Mouse (Mus musculus) brain, adult 2 months (tissue): Measurements from ENCODE around the gene Armc3.

Experiments used
- DNase-seq: peaks from one replicate; pipeline ENCODE4 v3.0.0; 2011; ENCODE audit warnings: low read depth, low spot score

Armc3 gene

DNA sequence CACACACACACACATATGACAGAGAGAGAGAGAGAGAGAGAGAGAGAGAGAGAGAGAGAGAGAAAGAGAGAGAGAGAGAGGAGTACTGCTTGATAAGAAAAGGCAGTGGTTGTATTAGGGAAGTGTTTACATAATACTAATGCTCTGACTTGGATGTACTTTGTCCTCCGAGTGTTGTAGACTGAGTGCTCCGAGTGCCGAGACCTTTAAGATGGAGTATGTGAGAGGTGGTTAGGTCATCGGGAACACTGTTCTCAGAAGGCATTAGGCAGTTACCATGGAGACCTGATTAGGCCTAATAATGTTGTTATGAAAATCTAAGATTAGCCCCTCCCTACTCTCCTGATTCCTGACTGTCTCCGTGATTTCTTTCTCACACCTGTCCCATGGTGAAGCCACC lies 151.1 kb downstream of the Armc3 start:
- DNase-seq, result no peak

GRCm38 (mm10) chr2:19351615-19352253 lies 152.6 kb downstream of the Armc3 start:
- DNase-seq, result no peak

- no peak for DNase-seq
Observed at GRCm38 (mm10) chr2:19353158-19353557, 154.1 kb downstream of the Armc3 start.
